Mouse (Mus musculus) R1 (cell line): ENCODE measurements at regions not wholly inside any gene's neighbourhood (a gene's known extent, or its start where the extent isn't known, plus 50 kb on each side); places are given as distances from the start of the nearest gene placed in this dataset.

Experiments used
- DNase-seq: peaks from one replicate; pipeline ENCODE4 v3.0.0-alpha.2; 2018; ENCODE audit warnings: low read depth, low spot score

- DNase-seq: no peak
Measured at GRCm38 (mm10) chr4:62755237-62755900, 195.7 kb downstream of the Rgs3 start.

GRCm38 (mm10) chr4:62756721-62757206, 197.1 kb downstream of the Rgs3 start:
- no peak for DNase-seq

DNA sequence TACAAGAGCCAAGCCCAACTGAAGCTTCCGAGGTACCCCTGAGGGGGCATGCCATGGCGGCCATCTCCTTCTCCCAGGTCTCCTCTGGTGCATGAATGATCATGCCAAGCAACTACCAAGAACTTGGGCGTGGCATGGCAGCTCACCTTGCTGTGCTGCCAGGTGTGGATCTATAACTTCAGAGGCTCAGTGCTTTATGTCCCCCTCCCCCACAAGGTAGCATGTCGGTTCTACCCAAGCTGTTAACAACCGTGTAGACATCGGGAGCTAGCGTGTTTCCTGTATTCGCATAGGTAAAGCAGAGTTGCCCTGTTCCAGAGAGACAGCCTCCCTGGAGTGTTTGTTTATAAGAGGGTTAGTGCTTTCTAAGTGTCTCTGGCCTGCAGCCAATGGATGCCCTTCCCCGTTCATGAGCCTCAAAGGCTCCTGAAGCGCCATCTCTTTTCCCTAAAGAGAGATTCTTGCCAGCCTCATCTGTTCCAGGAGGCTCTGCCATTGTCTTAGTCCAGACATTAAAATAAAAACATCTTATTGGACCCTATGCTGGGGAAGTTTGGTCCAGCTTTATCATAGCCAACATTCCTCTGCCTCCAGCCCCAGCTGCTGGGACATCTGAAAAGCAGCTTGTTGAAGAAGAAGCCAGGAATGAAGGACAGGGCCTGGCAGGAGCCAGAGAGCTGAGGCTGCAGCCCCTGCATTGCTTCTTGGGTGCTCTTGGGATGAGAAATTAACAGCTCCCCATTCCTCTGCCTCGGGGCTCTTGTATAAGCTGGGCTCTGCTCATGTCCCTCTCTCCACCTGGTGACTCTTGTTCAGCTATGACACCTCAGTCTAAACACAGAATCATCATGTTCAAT, 201.3 kb downstream of the Rgs3 start:
- no peak for DNase-seq

GRCm38 (mm10) chr4:62761672-62762071, 202.0 kb downstream of the Rgs3 start:
- DNase-seq: peak; percentile 73

DNA sequence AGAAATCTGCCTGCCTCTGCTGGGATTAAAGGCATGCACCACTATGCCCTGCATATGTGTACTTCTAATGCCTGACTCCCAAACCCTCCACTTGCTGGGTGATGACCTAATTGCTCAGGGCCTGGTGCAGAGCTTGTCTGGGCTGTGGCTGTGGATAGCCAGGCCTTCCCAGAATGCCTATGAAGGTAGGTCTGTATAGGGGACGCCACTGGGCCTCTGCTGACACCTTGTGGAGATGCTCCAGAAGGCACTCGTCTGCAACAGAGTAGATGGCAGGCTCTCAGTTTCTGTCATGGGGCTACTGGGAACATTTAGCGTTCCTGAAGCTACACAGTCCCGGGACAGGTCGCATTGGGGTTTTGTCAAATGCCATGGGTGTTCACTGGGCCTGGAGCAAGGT, 201.4 kb upstream of the Zfp618 start:
- peak; percentile 78 for DNase-seq

DNA sequence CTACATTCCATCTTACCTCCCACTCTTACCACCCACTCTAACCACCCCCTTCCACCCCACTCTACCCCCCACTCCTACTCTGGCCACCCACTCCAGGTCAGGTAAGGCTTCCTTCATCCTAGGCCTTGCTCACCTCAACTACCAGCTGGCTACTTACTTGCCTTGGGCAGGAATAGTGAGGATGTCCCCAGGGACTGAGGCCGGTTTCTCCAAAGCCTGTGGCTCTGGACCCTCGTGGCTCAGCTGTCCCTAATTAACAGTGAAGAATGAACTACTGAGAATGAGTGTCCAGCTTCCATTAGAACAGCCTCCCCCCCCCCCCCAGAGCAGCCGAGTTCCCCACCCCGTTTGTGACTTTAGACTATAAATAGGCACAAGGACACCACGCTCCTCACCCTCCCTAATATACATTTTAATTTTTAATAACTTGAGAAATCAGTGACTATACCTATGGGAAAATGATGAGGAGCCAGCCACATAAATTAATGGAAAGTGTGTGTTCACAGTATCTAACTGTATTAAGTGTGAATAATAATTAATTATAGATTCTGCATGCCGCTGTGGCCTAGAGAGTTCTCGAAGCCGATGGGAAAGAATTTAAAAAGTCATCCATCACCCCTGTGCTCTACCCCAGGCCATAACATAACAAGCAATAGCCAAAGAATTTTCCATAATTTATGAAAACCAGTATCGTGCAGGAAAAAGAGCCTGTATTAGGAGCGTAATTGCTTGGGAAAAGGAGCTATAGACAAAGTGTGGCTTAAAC, 195.7 kb upstream of the Zfp618 start:
- DNase-seq: no peak

- DNase-seq: no peak
Measured at GRCm38 (mm10) chr4:62775005-62775609, 190.3 kb upstream of the Zfp618 start.

DNA sequence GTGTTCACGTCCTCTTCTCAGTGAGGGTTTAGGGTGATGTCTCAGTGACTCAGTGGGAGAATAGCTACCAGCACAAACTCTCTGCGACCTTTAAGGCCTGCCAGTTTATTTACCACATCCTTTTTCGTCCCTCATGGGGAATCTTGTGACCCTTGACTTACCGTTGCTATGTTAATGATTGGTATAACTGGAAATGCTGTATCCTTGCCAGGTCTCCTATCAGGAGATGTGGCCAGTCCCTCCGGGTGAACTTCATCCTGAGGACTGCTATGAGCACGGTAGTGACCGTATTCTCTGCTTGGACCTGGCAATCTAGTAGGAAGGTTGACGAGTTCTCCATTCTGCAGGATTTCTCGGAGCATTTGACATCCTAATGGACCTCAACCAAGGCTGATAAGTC, 188.5 kb upstream of the Zfp618 start:
- no peak for DNase-seq

- no peak for DNase-seq
Measured at GRCm38 (mm10) chr4:62777436-62777835, 187.9 kb upstream of the Zfp618 start.

DNA sequence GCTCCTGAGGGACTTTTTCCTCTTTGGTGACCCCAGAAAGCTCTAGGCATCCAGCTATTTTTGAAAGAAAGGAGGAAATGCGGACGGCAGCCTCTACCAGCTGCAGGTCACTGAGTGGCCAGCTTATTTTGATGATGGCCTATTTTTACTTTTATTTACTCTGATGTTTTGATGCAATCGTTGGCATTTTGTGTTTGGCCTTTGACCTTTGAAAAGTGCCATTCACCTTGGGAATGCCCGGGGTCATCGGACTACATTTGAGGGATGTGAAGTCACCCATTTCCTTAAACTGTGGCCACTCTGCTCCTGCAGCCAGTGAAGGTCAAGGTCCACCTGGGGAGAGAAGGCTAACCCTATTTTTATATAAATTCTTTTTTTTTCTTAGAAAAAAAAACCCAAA, 186.8 kb upstream of the Zfp618 start:
- no peak for DNase-seq

- DNase-seq: peak; percentile 88
Measured at GRCm38 (mm10) chr4:62780409-62780808, 185.0 kb upstream of the Zfp618 start.

- DNase-seq: no peak
Measured at GRCm38 (mm10) chr4:62780837-62781236, 184.5 kb upstream of the Zfp618 start.

DNA sequence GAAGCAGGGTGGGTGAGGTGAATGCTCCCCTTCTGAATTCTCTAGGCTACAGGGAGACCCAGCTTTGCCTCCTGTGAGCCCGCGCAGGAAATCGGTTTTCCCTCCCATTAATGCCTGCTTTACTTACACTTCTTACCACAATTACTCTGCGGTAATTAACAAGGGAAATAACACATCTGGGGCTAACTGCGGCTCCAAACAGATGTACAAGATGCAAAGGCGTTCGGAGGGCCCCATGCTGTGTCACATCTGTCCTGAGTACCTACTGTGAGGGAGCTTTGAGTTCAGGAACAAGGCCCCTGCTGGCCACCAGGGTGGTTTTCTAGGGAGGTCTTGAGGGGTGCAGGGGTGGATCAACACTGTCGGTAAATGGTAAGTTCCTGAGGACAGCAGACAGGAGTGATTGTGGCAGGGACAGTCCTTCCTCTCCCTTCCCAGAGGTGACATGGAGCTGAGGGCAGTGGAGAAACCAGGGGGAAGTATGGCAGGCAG, 184.0 kb upstream of the Zfp618 start:
- no peak for DNase-seq

DNA sequence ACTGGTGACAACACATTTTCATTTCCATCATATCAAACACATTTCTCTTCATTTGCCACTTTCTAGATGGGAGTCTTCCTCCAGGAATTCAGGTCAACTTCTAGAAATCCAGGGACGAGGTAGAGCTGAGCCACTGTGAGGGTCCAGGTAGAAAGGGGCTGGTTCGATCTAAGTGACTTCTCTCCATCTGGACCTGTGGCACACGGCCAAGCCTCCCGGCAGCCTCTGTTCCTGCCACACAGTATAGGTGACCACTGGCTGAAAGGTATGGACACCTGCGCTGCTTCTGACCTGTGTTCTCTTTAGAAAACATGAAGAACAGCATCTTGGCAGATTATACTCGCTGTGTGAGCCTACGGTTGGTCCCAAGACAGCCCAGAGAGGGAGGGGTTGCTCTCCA, 179.7 kb upstream of the Zfp618 start:
- DNase-seq: no peak

GRCm38 (mm10) chr4:62789696-62790095, 175.7 kb upstream of the Zfp618 start:
- DNase-seq: peak; percentile 31

- no peak for DNase-seq
Measured at GRCm38 (mm10) chr4:62793582-62793981, 171.8 kb upstream of the Zfp618 start.

DNA sequence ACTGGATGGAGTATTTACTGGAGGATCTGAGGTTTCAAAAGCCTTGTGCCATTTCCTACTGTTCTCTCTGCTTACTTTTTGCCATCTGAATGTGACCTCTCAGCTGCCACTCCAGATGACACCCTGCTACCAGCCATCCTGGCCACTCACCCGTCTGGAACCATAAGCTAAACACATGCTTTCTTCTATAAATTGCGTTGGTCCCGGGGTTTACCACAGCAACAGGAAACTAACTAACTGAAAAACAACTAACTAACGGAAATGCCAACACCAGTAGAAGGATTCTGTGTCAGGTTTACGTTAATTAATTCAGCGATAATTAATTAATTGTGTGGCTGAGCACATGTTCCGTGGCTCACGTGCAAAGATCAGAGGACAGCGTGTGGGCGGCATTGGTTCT, 169.8 kb upstream of the Zfp618 start:
- DNase-seq: no peak

DNA sequence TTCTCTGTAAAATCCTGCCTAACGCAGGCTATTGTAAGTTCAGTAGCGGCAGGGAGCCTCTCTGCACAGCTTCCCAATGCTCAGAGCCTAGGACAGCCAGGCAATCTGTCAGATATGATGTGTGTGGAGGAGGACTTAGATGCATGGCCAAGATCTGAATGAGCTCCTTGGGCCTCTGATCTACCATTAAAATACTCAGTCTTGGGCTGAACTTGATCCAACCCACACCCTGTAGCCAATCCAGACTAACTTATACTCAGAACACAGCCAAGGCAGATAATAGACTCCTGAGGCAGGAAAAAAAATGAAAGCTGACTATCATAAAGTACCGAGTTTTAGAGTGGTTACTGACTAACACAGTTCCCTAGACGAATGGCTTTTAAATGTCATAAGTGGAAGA, 165.4 kb upstream of the Zfp618 start:
- no peak for DNase-seq

- DNase-seq: no peak
Measured at GRCm38 (mm10) chr4:62805841-62806240, 159.5 kb upstream of the Zfp618 start.

- no peak for DNase-seq
Measured at GRCm38 (mm10) chr4:62806786-62807185, 158.6 kb upstream of the Zfp618 start.

DNA sequence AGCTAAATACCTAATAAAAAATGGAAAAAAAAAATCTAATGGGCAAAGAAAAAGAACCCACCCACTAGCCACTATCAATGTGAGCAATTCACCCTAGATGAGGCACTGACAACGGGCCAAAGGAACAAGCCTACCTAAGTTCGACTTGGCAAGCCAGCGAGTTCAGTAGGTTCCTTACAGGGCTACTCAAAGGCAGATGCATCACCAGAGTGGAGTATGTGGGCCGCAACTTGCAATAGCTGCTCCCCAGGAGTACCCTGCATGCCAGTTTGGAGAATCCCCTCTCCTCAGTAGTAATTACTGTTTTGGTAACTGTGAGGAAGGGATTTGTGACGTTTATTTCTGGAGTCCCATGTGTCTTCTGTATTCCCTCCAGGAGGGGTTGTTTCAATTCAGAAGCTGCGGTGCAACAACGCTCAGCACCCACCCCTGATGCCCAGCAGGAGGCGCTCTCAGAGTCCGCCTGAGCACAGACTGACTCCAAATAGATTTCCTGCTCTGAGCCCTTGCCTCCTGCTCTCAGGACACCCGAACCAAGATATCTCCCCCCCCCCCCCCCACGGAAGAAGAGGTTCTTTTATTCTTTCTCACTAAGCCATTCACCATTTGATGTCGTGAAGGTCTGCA, 157.3 kb upstream of the Zfp618 start:
- peak; percentile 62 for DNase-seq
